Mouse (Mus musculus) stomach, postnatal 0 days (tissue): Measurements from ENCODE around the gene Hacd1. TPM values are rescaled to one million over a fixed set of nuclear protein-coding genes. Genes with fewer than 3 reads are reported as not detected.

ENCODE experiments used
- ATAC-seq: fragments of 200-750 bp; cut with Nextera tagmentation; 2 replicates; pipeline ENCODE4 v1.8.0; 2017; ENCODE audit not compliant: low FRiP score, low TSS enrichment
- DNase-seq: peaks from one replicate; pipeline ENCODE4 v3.0.0-alpha.2; 2016; ENCODE audit warnings: low spot score
- H3K27ac ChIP-seq: fragments of 300-500 bp; sonication (generic); replicated peaks from 2 replicates; pipeline ENCODE4 v1.5.1; 2014; ENCODE audit warnings: mild to moderate bottlenecking, control low read depth
- H3K27me3 ChIP-seq: fragments of 300-500 bp; sonication (generic); 2 replicates; pipeline ENCODE4 v1.6.1; 2014; ENCODE audit warnings: low read length; ENCODE audit not compliant: control insufficient read depth, insufficient read depth
- H3K36me3 ChIP-seq: fragments of 300-500 bp; sonication (generic); 2 replicates; pipeline ENCODE4 v1.6.1; 2014; ENCODE audit warnings: low read length, mixed read lengths; ENCODE audit not compliant: control insufficient read depth, insufficient read depth
- H3K4me1 ChIP-seq: fragments of 300-500 bp; sonication (generic); replicated peaks from 2 replicates; pipeline ENCODE4 v1.6.1; 2014; ENCODE audit warnings: antibody characterized with exemption; ENCODE audit not compliant: control insufficient read depth, insufficient read depth
- H3K4me2 ChIP-seq: fragments of 300-500 bp; sonication (generic); replicated peaks from 2 replicates; pipeline ENCODE4 v1.6.1; 2014; ENCODE audit warnings: low read depth, mild to moderate bottlenecking, control low read depth, moderate library complexity
- H3K4me3 ChIP-seq: fragments of 300-500 bp; sonication (generic); 2 replicates; pipeline ENCODE4 v1.5.1; 2014; ENCODE audit warnings: low read depth, low read length, control low read depth
- H3K9ac ChIP-seq: fragments of 300-500 bp; sonication (generic); 2 replicates; pipeline ENCODE4 v1.6.1; 2014; ENCODE audit warnings: mild to moderate bottlenecking, low read length, control low read depth, mixed read lengths
- H3K9me3 ChIP-seq: fragments of 300-500 bp; sonication (generic); 2 replicates; pipeline ENCODE4 v1.6.1; 2016; ENCODE audit warnings: low read length; ENCODE audit not compliant: control insufficient read depth
- CTCF ChIP-seq: IDR thresholded peaks from 2 replicates; pipeline ENCODE4 v1.5.1; 2016; ENCODE audit warnings: antibody characterized with exemption, low read depth, mild to moderate bottlenecking, moderate library complexity
- EP300 ChIP-seq: optimal IDR thresholded peaks from 2 replicates; pipeline ENCODE3; 2016; ENCODE audit warnings: antibody characterized with exemption
- WGBS: fragments of 180-500 bp; shearing (Covaris S2); extraction: QIAGEN DNeasy Blood & Tissue Kit; methylation state at CpG from one replicate; pipeline ENCODE4 v1.1.7; 2014; 5-methylcytosine and 5-hydroxymethylcytosine counted together
- polyA plus RNA-seq: library from polyadenylated mRNA; unstranded; fragments of >200 nt; fragmentation: Nextera tagmentation; extraction: Ambion mirVana; gene quantifications from 2 replicates; pipeline ENCODE4 v1.2.1, GENCODE M21; 2015

Hacd1 gene
- polyA plus RNA-seq, 1 experiment from 2014 or later = 217 TPM

GRCm38 (mm10) chr2:14073362-14074220, 17.7 kb upstream of the Hacd1 start, which contains the start of gene Stam:
Gene Stam, plus strand, starts transcription at chr2:14074098.
- Histone ChIP-seq H3K27me3 (no peaks in the 10 kb centered on the region), H3K27ac (peak within 1 kb of the TSS; percentile 98), H3K4me1 (peaks cover 3% of the 10 kb centered on the region; the same call in 1 of the 2 replicates), H3K9me3 (no peaks in the 10 kb centered on the region), H3K4me2 (peak within 1 kb of the TSS; percentile 62), H3K9ac (peak within 1 kb of the TSS; percentile 90), H3K36me3 (no peaks in the 10 kb centered on the region), H3K4me3 (peak within 1 kb of the TSS; percentile 94)
- WGBS = under 1% methylated on average over 40 of the region's 50 CpGs
- TF ChIP-seq CTCF (0 out of 2 replicates have a peak, but pooled peaks have one; percentile 19), EP300 (peak; percentile 95)
- ATAC-seq (peak; percentile 97), DNase-seq (peak; percentile 91)

DNA sequence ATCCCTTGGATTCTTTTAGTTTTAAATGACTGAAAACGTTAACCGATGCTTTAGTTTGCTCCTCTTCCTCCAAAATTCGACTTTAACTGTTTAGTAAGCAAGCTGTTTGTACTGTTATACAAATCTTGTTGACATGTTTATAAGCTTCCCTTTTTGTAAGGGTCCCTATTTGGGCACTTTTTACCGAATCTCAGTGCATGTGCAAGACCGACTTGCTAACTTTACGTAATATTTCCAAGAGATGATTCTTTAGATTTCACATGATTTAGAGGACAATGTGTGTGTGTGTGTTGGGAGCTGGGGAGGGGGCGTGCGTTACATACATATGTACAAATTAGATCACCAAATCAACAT, 17.1 kb upstream of the Hacd1 start:
- no peaks in the 10 kb centered on the region for H3K27me3 ChIP-seq
- H3K4me2 ChIP-seq = peak overlapping the region; percentile 62
- TF ChIP-seq CTCF (no peak), EP300 (no peak)
- ATAC-seq (no peak), DNase-seq (no peak)
- H3K36me3 ChIP-seq = no peaks in the 10 kb centered on the region
- H3K27ac ChIP-seq = peak overlapping the region; percentile 98
- WGBS = 10% methylated on average over 8 of the region's 8 CpGs
- H3K9ac ChIP-seq = peak overlapping the region; percentile 90
- no peaks in the 10 kb centered on the region for H3K9me3 ChIP-seq
- peaks cover 3% of the 10 kb centered on the region; the same call in 1 of the 2 replicates for H3K4me1 ChIP-seq
- H3K4me3 ChIP-seq = peak overlapping the region; percentile 94

- H3K9me3 ChIP-seq = no peaks in the 10 kb centered on the region
- 74% methylated on average over 8 of the region's 8 CpGs for WGBS
- no peak for ATAC-seq
- no peak overlapping the region for H3K27ac ChIP-seq
- no peaks in the 10 kb centered on the region for H3K27me3 ChIP-seq
- H3K36me3 ChIP-seq = no peaks in the 10 kb centered on the region
- H3K4me3 ChIP-seq = no peak overlapping the region
- no peak overlapping the region for H3K4me2 ChIP-seq
- no peak overlapping the region for H3K9ac ChIP-seq
- DNase-seq = no peak
- peaks cover under 1% of the 10 kb centered on the region; the same call in 1 of the 2 replicates for H3K4me1 ChIP-seq
- no peak for TF ChIP-seq EP300
- no peak for TF ChIP-seq CTCF
These were observed 14.5 kb upstream of the Hacd1 start for GRCm38 (mm10) chr2:14070466-14070865.

- Histone ChIP-seq H3K4me1 (no peaks in the 10 kb centered on the region), H3K27me3 (no peaks in the 10 kb centered on the region), H3K36me3 (no peaks in the 10 kb centered on the region), H3K27ac (no peak overlapping the region), H3K9me3 (no peaks in the 10 kb centered on the region), H3K9ac (no peak overlapping the region), H3K4me3 (no peak overlapping the region), H3K4me2 (no peak overlapping the region)
- 94% methylated on average over 2 of the region's 2 CpGs for WGBS
- DNase-seq (no peak), ATAC-seq (no peak)
- TF ChIP-seq EP300 = no peak
- TF ChIP-seq CTCF = no peak
These were observed 13.1 kb upstream of the Hacd1 start for GRCm38 (mm10) chr2:14069027-14069426.

DNA sequence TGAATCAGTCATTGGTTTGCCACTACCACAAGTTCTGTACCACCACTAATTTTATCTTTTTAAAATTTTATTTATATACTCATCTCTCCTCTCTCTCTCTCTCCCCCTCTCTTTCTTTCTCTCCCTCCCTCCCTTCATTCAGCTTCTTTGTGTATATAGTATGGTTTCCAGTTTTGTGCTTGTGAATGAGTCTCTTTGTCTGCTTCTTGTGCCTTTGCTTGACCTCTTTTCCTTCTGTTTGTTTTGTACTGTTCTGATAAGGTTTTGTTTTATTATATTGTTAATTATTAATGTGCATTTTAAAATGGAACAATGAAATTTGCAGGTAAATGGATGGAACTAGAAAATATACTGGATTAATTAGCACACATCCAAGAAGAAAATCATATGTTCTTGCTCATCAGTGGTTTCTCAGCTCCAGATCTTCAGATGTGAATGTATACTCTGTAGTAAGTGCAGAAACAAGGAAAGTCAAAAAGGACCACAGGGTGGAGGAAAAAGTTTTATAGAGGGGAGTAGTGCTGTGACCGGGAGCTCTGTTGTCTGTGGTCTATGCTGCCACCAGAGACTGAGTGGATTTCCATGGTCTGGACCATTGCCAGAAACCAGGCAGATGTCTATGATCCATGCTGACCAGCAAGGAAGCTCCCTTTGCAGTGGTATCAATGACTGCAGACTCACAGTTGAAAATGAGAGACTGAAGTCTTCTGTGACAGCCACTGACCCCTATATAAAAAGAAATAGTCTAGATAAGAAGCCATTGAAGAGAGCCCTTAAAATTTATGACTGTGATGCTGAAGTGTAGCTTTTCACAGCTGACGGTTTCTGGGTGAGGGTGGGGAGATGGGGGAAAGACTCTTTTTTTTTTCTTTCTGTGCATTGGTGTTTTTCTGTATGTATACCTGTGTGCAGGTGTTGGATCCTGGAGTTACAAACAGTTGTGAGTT, 10.0 kb upstream of the Hacd1 start:
- 50% methylated on average over 2 of the region's 2 CpGs for WGBS
- TF ChIP-seq EP300 (no peak), CTCF (no peak)
- Histone ChIP-seq H3K27me3 (no peaks in the 10 kb centered on the region), H3K4me3 (no peak overlapping the region), H3K36me3 (no peaks in the 10 kb centered on the region), H3K27ac (peak overlapping the region; percentile 36), H3K9ac (no peak overlapping the region), H3K9me3 (no peaks in the 10 kb centered on the region), H3K4me2 (no peak overlapping the region), H3K4me1 (no peaks in the 10 kb centered on the region)
- no peak for DNase-seq
- peak; percentile 85 for ATAC-seq
